Mouse (Mus musculus) ES-Bruce4 (cell line): ENCODE data around the gene Mylpf. TPM values are rescaled to one million over a fixed set of nuclear protein-coding genes. Genes with fewer than 3 reads are reported as not detected.
A peak's percentile ranks its signal among the peaks of the same experiment; 100 is the strongest.

Experiments
- H3K27ac ChIP-seq: 2 replicates; pipeline ENCODE4 v1.5.1; 2012; ENCODE audit warnings: low read length, inconsistent platforms; ENCODE audit not compliant: insufficient read depth
- H3K27me3 ChIP-seq: 2 replicates; pipeline ENCODE4 v1.6.1; 2012; ENCODE audit warnings: mild to moderate bottlenecking, low read length, inconsistent platforms; ENCODE audit not compliant: control insufficient read depth, poor library complexity, insufficient read depth, severe bottlenecking
- H3K36me3 ChIP-seq: 2 replicates; pipeline ENCODE4 v1.6.1; 2012; ENCODE audit warnings: inconsistent platforms, mild to moderate bottlenecking, low read length, moderate library complexity; ENCODE audit not compliant: control insufficient read depth, poor library complexity, insufficient read depth, severe bottlenecking
- H3K4me1 ChIP-seq: one replicate; pipeline ENCODE4 v1.8.1; 2011; ENCODE audit warnings: low read length; ENCODE audit not compliant: control insufficient read depth, insufficient read depth
- H3K4me3 ChIP-seq: 2 replicates; pipeline ENCODE4 v1.5.1; 2011; ENCODE audit warnings: low read depth, mild to moderate bottlenecking, low read length
- H3K9ac ChIP-seq: 2 replicates; pipeline ENCODE4 v1.6.1; 2012; ENCODE audit warnings: low read depth, mild to moderate bottlenecking, inconsistent platforms; ENCODE audit not compliant: poor library complexity, severe bottlenecking
- H3K9me3 ChIP-seq: replicated peaks from 2 replicates; pipeline ENCODE4 v1.6.1; 2012; ENCODE audit warnings: mild to moderate bottlenecking, low read length, inconsistent platforms; ENCODE audit not compliant: control insufficient read depth, poor library complexity, insufficient read depth, severe bottlenecking
- CTCF ChIP-seq: IDR thresholded peaks from one replicate; pipeline ENCODE4 v1.8.1; 2011; ENCODE audit warnings: low read depth, low read length
- EP300 ChIP-seq: IDR thresholded peaks from 2 replicates; pipeline ENCODE4 v1.6.1; 2011; ENCODE audit warnings: low read depth, low read length; ENCODE audit not compliant: insufficient read depth
- POLR2A ChIP-seq: IDR thresholded peaks from one replicate; pipeline ENCODE4 v1.8.1; 2011; ENCODE audit warnings: low read length; ENCODE audit not compliant: insufficient read depth
- polyA plus RNA-seq: library from polyadenylated mRNA; stranded (reverse); fragments of >200 nt; gene quantifications from 2 replicates; pipeline ENCODE4 v1.2.4, GENCODE M21; 2011; ENCODE audit warnings: low read depth; ENCODE audit not compliant: missing spikeins, insufficient read depth, insufficient read length

Gene Mylpf
- polyA plus RNA-seq, 1 experiment = 278 TPM

DNA sequence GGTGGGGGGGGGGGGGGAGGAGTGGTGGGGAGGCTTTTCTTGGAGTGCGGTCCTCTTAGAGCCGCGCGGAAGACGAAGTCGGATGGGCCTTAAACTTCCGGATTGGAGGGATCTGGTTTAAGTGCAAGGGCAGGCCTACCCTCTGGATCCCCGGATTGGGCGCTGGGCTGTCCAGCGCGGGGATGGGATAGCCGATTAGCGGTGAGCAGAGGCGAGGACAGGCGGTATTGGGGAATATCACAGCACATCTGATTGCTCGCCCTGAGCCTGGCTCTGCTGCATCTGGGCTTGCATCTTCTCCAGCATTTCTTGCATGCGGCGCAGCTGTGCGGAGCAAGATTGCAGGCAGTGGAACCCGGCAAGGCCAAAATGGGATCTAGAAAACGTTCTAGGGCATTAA is 5.8 kb downstream of the Mylpf start:
- peak overlapping the region; percentile 69 for H3K4me3 ChIP-seq
- peaks cover 4% of the 10 kb centered on the region; the same call in 1 of the 2 replicates for H3K36me3 ChIP-seq
- peak overlapping the region; percentile 63 for H3K27ac ChIP-seq
- peaks cover 1% of the 10 kb centered on the region for H3K4me1 ChIP-seq
- H3K27me3 ChIP-seq = no peaks in the 10 kb centered on the region
- no peaks in the 10 kb centered on the region for H3K9me3 ChIP-seq
- H3K9ac ChIP-seq = peak overlapping the region; percentile 61
- TF ChIP-seq CTCF = no peak
- no peak for TF ChIP-seq POLR2A
- TF ChIP-seq EP300 = no peak

- H3K9me3 ChIP-seq = no peaks in the 10 kb centered on the region
These were observed 6.5 kb downstream of the Mylpf start for GRCm38 (mm10) chr7:127214981-127215871.

DNA sequence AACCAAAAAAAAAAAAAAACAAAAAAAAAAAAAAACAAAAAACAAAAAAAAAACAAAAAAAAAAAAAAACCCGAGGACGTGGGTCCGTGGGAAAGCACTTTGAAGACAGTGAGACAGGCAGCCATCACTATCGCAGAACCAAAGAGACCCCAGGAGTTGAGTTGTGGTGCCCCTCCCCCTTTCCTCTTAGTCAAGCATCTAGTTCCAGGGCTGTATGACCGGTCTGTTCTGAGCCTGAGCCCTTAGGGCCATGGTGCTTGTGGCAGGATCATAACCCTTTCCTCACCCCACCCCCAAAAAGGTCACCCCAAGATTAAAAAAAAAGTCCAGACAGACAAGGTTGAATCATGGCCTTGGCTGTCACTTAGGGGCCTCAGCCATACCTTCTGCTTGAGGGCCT is 7.6 kb downstream of the Mylpf start:
- Histone ChIP-seq H3K9ac (peak overlapping the region; percentile 61), H3K4me1 (no peaks in the 10 kb centered on the region), H3K27me3 (no peaks in the 10 kb centered on the region), H3K9me3 (no peaks in the 10 kb centered on the region), H3K36me3 (peaks cover 4% of the 10 kb centered on the region; the same call in 1 of the 2 replicates), H3K4me3 (peak overlapping the region; percentile 44), H3K27ac (peak overlapping the region; percentile 81)
- TF ChIP-seq EP300 (peak; percentile 65; the same call in 1 of the 2 replicates), POLR2A (no peak)

More at GRCm38 (mm10) chr7:127214981-127215871, 6.5 kb downstream of the Mylpf start:
- Histone ChIP-seq H3K27me3 (no peaks in the 10 kb centered on the region), H3K4me1 (peaks cover 1% of the 10 kb centered on the region), H3K36me3 (peaks cover 4% of the 10 kb centered on the region; the same call in 1 of the 2 replicates), H3K4me3 (peak overlapping the region; percentile 69), H3K27ac (peak overlapping the region; percentile 63), H3K9ac (peak overlapping the region; percentile 61)
- TF ChIP-seq EP300 (peak; percentile 56; the same call in 1 of the 2 replicates), POLR2A (no peak), CTCF (peak; percentile 86)

DNA sequence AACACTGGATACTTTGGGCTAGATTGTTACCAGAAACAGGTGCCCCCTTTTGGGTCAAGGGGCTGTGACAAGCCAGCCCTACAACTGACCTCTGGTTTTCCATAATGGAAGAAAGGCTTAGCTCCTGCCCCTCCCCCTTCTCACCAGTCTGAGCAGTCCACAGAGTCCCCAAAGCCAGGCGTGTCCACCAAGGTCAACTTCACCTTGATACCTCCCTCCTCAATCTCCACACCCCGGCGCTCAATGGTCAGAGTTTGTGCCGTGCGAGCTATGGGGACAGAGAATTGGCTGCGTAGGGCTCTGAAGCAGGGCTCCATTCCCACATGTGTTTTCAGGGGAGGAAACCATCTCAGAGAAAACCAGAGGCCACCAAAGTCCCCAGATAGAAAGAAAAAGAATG is 8.8 kb downstream of the Mylpf start:
- peaks cover 4% of the 10 kb centered on the region; the same call in 1 of the 2 replicates for H3K36me3 ChIP-seq
- no peaks in the 10 kb centered on the region for H3K27me3 ChIP-seq
- no peak for TF ChIP-seq CTCF
- TF ChIP-seq EP300 = peak; percentile 96
- H3K4me3 ChIP-seq = peak overlapping the region; percentile 61
- H3K27ac ChIP-seq = peak overlapping the region; percentile 81
- no peaks in the 10 kb centered on the region for H3K9me3 ChIP-seq
- H3K4me1 ChIP-seq = no peaks in the 10 kb centered on the region
- peak overlapping the region; percentile 61 for H3K9ac ChIP-seq

- TF ChIP-seq EP300 (no peak), CTCF (no peak), POLR2A (no peak)
- Histone ChIP-seq H3K27me3 (no peaks in the 10 kb centered on the region), H3K4me1 (no peaks in the 10 kb centered on the region), H3K36me3 (peaks cover 4% of the 10 kb centered on the region; the same call in 1 of the 2 replicates), H3K9me3 (no peaks in the 10 kb centered on the region), H3K4me3 (peak overlapping the region; percentile 61), H3K9ac (peak overlapping the region; percentile 61), H3K27ac (peak overlapping the region; percentile 81)
These were observed 9.4 kb downstream of the Mylpf start for GRCm38 (mm10) chr7:127217901-127218642.
